Mouse (Mus musculus): Measurements from ENCODE around the gene Fbxo7. TPM values are rescaled to one million over a fixed set of nuclear protein-coding genes. Genes with fewer than 3 reads are reported as not detected.

Fbxo7 gene
- polyA plus RNA-seq, 1 experiment from 2014 or later, result 20.0 TPM

GRCm38 (mm10) chr10:86009688-86010087 lies 12.1 kb upstream of the Fbxo7 start:
- no peaks in the 10 kb centered on the region for H3K27me3 ChIP-seq (ENCODE audit: control insufficient read depth, insufficient read depth, low read length)
- H3K27ac ChIP-seq (ENCODE audit: low read depth, low read length), result no peak overlapping the region
- H3K4me1 ChIP-seq (replicated peaks; ENCODE audit: control insufficient read depth, insufficient read depth, low read length), result no peaks in the 10 kb centered on the region
- no peak overlapping the region for H3K4me2 ChIP-seq (ENCODE audit: low read depth, low read length, severe bottlenecking)
- H3K9ac ChIP-seq (ENCODE audit: low read length), result no peak overlapping the region
- no peaks in the 10 kb centered on the region for H3K36me3 ChIP-seq (ENCODE audit: control insufficient read depth, insufficient read depth, low read length)
- DNase-seq (ENCODE audit: low spot score), result no peak
- WGBS, result 84% methylated on average over 2 of the region's 2 CpGs
- no peak for ATAC-seq (replicated peaks; ENCODE audit: low FRiP score)
- H3K4me3 ChIP-seq (ENCODE audit: low read depth, low read length), result no peak overlapping the region
- no peaks in the 10 kb centered on the region for H3K9me3 ChIP-seq (ENCODE audit: control insufficient read depth, low read length)

GRCm38 (mm10) chr10:86010636-86011035 lies 11.1 kb upstream of the Fbxo7 start:
- Histone ChIP-seq H3K4me2 (ENCODE audit: low read depth, low read length, severe bottlenecking) (no peak overlapping the region), H3K4me1 (replicated peaks; ENCODE audit: control insufficient read depth, insufficient read depth, low read length) (no peaks in the 10 kb centered on the region), H3K9ac (ENCODE audit: low read length) (no peak overlapping the region), H3K27ac (ENCODE audit: low read depth, low read length) (no peak overlapping the region), H3K4me3 (ENCODE audit: low read depth, low read length) (no peak overlapping the region), H3K36me3 (ENCODE audit: control insufficient read depth, insufficient read depth, low read length) (no peaks in the 10 kb centered on the region), H3K9me3 (ENCODE audit: control insufficient read depth, low read length) (no peaks in the 10 kb centered on the region), H3K27me3 (ENCODE audit: control insufficient read depth, insufficient read depth, low read length) (no peaks in the 10 kb centered on the region)
- no peak for DNase-seq (ENCODE audit: low spot score)
- 81% methylated on average over 6 of the region's 6 CpGs for WGBS
- ATAC-seq (replicated peaks; ENCODE audit: low FRiP score), result no peak

DNA sequence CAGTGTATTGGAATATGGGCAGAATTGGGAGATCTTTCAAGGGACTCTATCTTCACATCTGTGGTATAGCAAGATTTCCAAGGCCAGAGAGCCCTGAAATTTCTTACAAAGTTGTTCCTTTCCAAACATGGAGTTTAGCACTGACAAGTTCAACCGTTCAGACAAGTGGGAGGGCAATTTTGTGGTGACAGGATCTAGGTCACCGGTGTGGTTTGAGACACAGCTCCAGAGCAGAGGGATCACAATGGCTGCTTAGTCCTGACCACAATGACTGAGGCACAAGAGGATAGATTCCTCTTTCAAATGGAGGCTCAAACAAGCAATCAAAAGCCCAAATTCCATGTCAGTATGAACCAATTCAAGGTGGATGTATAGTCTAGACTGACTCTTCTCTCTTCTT lies 10.6 kb upstream of the Fbxo7 start:
- H3K36me3 ChIP-seq (ENCODE audit: control insufficient read depth, insufficient read depth, low read length), result no peaks in the 10 kb centered on the region
- 82% methylated on average over 2 of the region's 2 CpGs for WGBS
- ATAC-seq (replicated peaks; ENCODE audit: low FRiP score) (no peak), DNase-seq (ENCODE audit: low spot score) (no peak)
- no peaks in the 10 kb centered on the region for H3K9me3 ChIP-seq (ENCODE audit: control insufficient read depth, low read length)
- no peak overlapping the region for H3K27ac ChIP-seq (ENCODE audit: low read depth, low read length)
- no peak overlapping the region for H3K4me3 ChIP-seq (ENCODE audit: low read depth, low read length)
- H3K4me1 ChIP-seq (replicated peaks; ENCODE audit: control insufficient read depth, insufficient read depth, low read length), result no peaks in the 10 kb centered on the region
- H3K27me3 ChIP-seq (ENCODE audit: control insufficient read depth, insufficient read depth, low read length), result no peaks in the 10 kb centered on the region
- H3K4me2 ChIP-seq (ENCODE audit: low read depth, low read length, severe bottlenecking), result no peak overlapping the region
- H3K9ac ChIP-seq (ENCODE audit: low read length), result no peak overlapping the region

GRCm38 (mm10) chr10:86011781-86012180 lies 10.0 kb upstream of the Fbxo7 start, which contains the start of gene Bpifc:
Gene Bpifc (minus strand): TSS chr10:86011895.
- H3K9ac ChIP-seq (ENCODE audit: low read length), result no peak within 1 kb of the TSS
- no peak within 1 kb of the TSS for H3K27ac ChIP-seq (ENCODE audit: low read depth, low read length)
- H3K27me3 ChIP-seq (ENCODE audit: control insufficient read depth, insufficient read depth, low read length), result no peaks in the 10 kb centered on the region
- no peak for ATAC-seq (replicated peaks; ENCODE audit: low FRiP score)
- H3K4me1 ChIP-seq (replicated peaks; ENCODE audit: control insufficient read depth, insufficient read depth, low read length), result no peaks in the 10 kb centered on the region
- H3K9me3 ChIP-seq (ENCODE audit: control insufficient read depth, low read length), result no peaks in the 10 kb centered on the region
- H3K36me3 ChIP-seq (ENCODE audit: control insufficient read depth, insufficient read depth, low read length), result no peaks in the 10 kb centered on the region
- DNase-seq (ENCODE audit: low spot score), result no peak
- no peak within 1 kb of the TSS for H3K4me2 ChIP-seq (ENCODE audit: low read depth, low read length, severe bottlenecking)
- no peak within 1 kb of the TSS for H3K4me3 ChIP-seq (ENCODE audit: low read depth, low read length)
- WGBS, result 91% methylated on average over 2 of the region's 2 CpGs

DNA sequence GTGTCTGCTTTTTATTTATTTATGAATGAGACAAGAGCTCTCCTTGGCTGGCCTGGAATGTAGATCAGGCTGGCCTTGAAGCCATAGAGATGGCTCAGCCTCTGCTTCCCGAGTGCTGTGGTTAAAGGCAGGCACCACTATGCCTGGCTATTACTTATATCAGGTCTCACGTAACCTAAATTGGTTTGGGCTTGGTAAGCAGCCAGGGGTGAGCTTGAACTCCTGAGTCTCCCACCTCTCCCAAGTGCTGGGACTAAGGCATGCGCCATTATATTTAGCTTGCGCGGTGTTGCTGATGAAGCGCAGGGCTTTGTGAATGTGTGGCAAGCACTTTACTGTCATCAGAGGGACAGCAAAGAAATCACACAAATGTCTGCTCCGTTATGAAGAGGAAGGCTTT lies 4.0 kb upstream of the Fbxo7 start:
- Histone ChIP-seq H3K9ac (ENCODE audit: low read length) (no peak overlapping the region), H3K4me2 (ENCODE audit: low read depth, low read length, severe bottlenecking) (no peak overlapping the region), H3K4me1 (replicated peaks; ENCODE audit: control insufficient read depth, insufficient read depth, low read length) (no peaks in the 10 kb centered on the region), H3K36me3 (ENCODE audit: control insufficient read depth, insufficient read depth, low read length) (no peaks in the 10 kb centered on the region), H3K9me3 (ENCODE audit: control insufficient read depth, low read length) (no peaks in the 10 kb centered on the region), H3K27me3 (ENCODE audit: control insufficient read depth, insufficient read depth, low read length) (no peaks in the 10 kb centered on the region), H3K27ac (ENCODE audit: low read depth, low read length) (no peak overlapping the region), H3K4me3 (ENCODE audit: low read depth, low read length) (no peak overlapping the region)
- 92% methylated on average over 7 of the region's 7 CpGs for WGBS
- ATAC-seq (replicated peaks; ENCODE audit: low FRiP score), result no peak
- DNase-seq (ENCODE audit: low spot score), result no peak

DNA sequence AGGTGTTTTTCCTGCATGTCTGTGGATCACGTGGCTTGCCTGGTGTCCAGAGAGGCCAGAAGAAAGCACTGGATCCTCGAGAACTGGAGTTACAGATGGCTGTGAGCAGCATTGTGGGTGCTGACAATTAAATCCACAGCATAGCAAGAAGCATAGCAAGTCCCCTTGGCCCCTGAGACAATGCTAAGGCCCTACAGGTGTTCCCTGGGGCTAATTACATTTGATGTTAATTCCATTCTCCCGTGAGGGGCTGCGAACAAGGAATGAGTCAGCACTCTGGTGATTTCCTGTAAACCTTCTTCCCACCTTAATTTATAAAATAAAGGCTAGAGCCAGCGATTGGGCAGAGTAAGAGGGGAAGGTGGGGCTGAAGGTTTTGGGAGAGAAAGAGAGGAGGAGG lies 3.0 kb upstream of the Fbxo7 start:
- Histone ChIP-seq H3K36me3 (ENCODE audit: control insufficient read depth, insufficient read depth, low read length) (no peaks in the 10 kb centered on the region), H3K9ac (ENCODE audit: low read length) (no peak overlapping the region), H3K4me2 (ENCODE audit: low read depth, low read length, severe bottlenecking) (no peak overlapping the region), H3K27me3 (ENCODE audit: control insufficient read depth, insufficient read depth, low read length) (no peaks in the 10 kb centered on the region), H3K9me3 (ENCODE audit: control insufficient read depth, low read length) (no peaks in the 10 kb centered on the region), H3K4me1 (replicated peaks; ENCODE audit: control insufficient read depth, insufficient read depth, low read length) (no peaks in the 10 kb centered on the region), H3K27ac (ENCODE audit: low read depth, low read length) (no peak overlapping the region), H3K4me3 (ENCODE audit: low read depth, low read length) (no peak overlapping the region)
- DNase-seq (ENCODE audit: low spot score), result no peak
- 32% methylated on average over 5 of the region's 5 CpGs for WGBS
- ATAC-seq (replicated peaks; ENCODE audit: low FRiP score), result no peak

DNA sequence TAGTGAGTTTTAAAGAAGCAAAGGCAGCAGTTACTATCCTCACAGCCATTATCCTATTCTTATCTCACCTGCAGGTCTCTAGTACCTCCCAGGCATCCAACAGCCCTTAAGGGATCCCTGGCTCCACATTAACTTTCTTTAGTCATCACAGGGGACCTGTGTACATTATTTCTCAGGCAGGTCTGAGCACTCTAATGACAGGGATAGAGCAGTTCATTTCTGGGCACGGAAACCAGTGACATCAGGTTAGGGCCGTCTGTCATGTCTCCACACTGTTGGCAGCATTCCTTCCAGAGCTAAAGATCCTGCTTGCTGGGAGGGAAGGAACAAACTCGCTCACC lies 394 bp upstream of the Fbxo7 start:
- no peak; the same call in 1 of the 2 replicates for ATAC-seq (replicated peaks; ENCODE audit: low FRiP score)
- Histone ChIP-seq H3K9me3 (ENCODE audit: control insufficient read depth, low read length) (no peaks in the 10 kb centered on the region), H3K4me3 (ENCODE audit: low read depth, low read length) (peak overlapping the region; percentile 80), H3K4me1 (replicated peaks; ENCODE audit: control insufficient read depth, insufficient read depth, low read length) (no peaks in the 10 kb centered on the region), H3K27ac (ENCODE audit: low read depth, low read length) (no peak overlapping the region), H3K27me3 (ENCODE audit: control insufficient read depth, insufficient read depth, low read length) (no peaks in the 10 kb centered on the region), H3K9ac (ENCODE audit: low read length) (peak overlapping the region; percentile 1; the same call in 1 of the 2 replicates), H3K36me3 (ENCODE audit: control insufficient read depth, insufficient read depth, low read length) (no peaks in the 10 kb centered on the region), H3K4me2 (ENCODE audit: low read depth, low read length, severe bottlenecking) (peak overlapping the region; percentile 2; the same call in 1 of the 2 replicates)
- WGBS, result 0% methylated on average over 3 of the region's 3 CpGs
- no peak for DNase-seq (ENCODE audit: low spot score)

- ATAC-seq (replicated peaks; ENCODE audit: low FRiP score), result no peak; the same call in 1 of the 2 replicates
- no peaks in the 10 kb centered on the region for H3K36me3 ChIP-seq (ENCODE audit: control insufficient read depth, insufficient read depth, low read length)
- 10% methylated on average over 6 of the region's 6 CpGs for WGBS
- no peaks in the 10 kb centered on the region for H3K9me3 ChIP-seq (ENCODE audit: control insufficient read depth, low read length)
- peak overlapping the region; percentile 75 for H3K4me2 ChIP-seq (ENCODE audit: low read depth, low read length, severe bottlenecking)
- no peaks in the 10 kb centered on the region for H3K27me3 ChIP-seq (ENCODE audit: control insufficient read depth, insufficient read depth, low read length)
- H3K27ac ChIP-seq (ENCODE audit: low read depth, low read length), result no peak overlapping the region; the same call in 1 of the 2 replicates
- peak overlapping the region; percentile 80 for H3K4me3 ChIP-seq (ENCODE audit: low read depth, low read length)
- no peaks in the 10 kb centered on the region for H3K4me1 ChIP-seq (replicated peaks; ENCODE audit: control insufficient read depth, insufficient read depth, low read length)
- DNase-seq (ENCODE audit: low spot score), result no peak
- H3K9ac ChIP-seq (ENCODE audit: low read length), result peak overlapping the region; percentile 82
These were observed 673 bp downstream of the Fbxo7 start for GRCm38 (mm10) chr10:86022474-86022816.

DNA sequence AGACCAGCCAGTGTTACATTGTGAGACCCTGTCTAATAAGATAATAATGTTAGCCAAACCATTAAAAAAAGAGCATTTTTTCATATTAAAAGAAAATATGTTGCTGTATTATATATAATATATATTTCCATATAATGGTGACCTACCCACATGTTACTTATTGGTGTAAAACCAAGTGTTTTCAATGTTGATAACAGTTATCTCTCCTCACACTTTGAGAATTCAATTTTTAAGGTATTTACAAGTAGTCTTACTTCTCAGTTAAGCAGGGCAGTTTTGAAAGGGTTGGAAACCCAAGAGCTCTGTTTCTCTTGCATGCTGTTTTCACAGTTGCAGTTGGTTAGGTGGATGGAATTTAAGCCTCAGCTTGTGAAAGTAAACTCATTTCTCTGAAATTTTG lies 1.4 kb downstream of the Fbxo7 start:
- Histone ChIP-seq H3K4me2 (ENCODE audit: low read depth, low read length, severe bottlenecking) (no peak overlapping the region), H3K9ac (ENCODE audit: low read length) (no peak overlapping the region), H3K9me3 (ENCODE audit: control insufficient read depth, low read length) (no peaks in the 10 kb centered on the region), H3K4me3 (ENCODE audit: low read depth, low read length) (no peak overlapping the region), H3K27me3 (ENCODE audit: control insufficient read depth, insufficient read depth, low read length) (no peaks in the 10 kb centered on the region), H3K4me1 (replicated peaks; ENCODE audit: control insufficient read depth, insufficient read depth, low read length) (no peaks in the 10 kb centered on the region), H3K36me3 (ENCODE audit: control insufficient read depth, insufficient read depth, low read length) (no peaks in the 10 kb centered on the region), H3K27ac (ENCODE audit: low read depth, low read length) (no peak overlapping the region)
- ATAC-seq (replicated peaks; ENCODE audit: low FRiP score) (no peak), DNase-seq (ENCODE audit: low spot score) (no peak)

Data from forebrain, embryonic 11.5 days (tissue).